Mouse (Mus musculus): ENCODE measurements around the gene Crb1. TPM values are rescaled to one million over a fixed set of nuclear protein-coding genes. Genes with fewer than 3 reads are reported as not detected.

Gene Crb1
- polyA plus RNA-seq (2012; rRNA removed), result 2.8 and 3.0 TPM in 2 replicates

DNA sequence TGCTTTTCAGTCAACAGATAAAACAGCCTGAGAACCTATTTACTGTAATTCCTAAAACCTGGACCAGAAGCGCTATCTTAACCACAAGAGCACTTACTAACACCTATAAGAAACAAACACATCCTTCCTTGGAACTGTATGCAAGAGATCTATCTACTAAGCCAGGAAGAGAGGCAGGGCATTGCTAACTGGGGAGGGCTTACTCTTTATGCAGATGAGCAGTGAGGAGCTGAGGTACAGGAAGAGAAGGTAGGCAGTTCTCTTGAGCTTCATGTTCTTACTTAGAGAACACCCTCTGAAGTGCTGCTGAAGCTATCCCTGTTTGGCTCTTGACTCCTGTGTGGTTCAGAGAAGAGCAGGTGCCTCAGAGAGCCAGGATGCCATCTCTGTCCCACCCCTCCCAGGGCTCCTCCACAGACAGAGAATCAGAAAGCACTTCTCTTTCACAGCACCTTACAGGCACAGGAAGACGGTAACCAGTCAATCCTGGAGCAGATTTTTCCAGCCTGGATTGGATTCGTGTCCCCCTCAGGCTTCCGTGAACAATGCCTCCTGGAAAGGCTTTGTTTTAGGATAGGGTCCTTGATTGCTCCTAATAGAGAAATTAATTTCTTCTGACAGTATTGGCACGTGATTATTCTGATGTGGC is at the start of gene Crb1:
Crb1 (minus strand) TSS at position 463 of the 649 bp plus-strand sequence.

DNA sequence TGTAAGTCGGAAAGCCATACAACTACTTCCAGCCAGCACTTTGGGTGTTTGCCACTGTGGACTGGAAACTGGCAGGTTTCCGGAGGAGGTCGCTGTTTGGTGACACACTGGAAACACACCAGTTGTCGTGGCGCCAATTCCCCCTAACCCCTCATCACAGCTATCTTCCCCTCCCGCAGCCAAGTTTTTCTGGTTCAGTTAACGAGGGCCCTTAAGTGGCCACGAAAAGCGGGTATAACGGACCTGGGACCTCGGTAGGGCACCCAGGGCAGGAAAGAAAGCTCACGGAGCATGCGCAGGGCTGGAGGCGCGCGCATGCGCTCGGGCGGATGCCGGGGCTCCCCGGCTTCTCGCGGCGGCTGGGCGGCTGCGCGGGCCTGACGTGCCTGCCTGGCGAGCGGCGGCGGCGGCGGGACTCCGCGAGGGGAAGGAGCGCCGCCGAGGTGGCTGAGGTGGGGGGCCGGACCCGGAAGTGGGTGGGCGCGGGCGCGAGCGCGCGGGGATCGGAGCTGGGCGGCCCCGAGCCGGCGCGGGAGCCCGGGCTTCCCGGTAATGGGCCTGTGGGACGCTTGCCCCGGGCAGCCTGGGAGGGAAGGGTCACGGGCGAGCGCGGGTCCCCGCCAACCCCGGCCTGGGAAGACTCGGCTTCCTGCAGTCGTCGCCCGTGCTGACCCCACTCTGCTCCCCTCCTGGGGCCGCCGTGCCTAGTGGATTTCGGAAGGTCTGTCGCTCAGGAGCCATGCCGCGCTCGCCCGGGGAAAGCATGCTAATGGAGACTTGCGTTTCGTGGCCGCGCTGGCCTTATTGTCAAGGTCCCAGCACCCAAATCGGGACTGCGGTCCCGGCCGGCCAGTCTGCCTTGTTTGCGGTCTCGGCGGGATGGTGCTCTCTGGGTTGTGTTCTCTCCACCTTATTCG is 45.2 kb upstream of the Crb1 start, which contains the start of gene Zbtb41:
Zbtb41 (plus strand) TSS at position 414 of the 917 bp plus-strand sequence.

Other genes with a start within 250 kb of the Crb1 start
- 12.3 and 13.5 TPM in 2 replicates for gene Zbtb41, start 45.2 kb upstream of the Crb1 start, polyA plus RNA-seq (2012; rRNA removed)
- 6.9 and 9.6 TPM in 2 replicates for gene Aspm, start 77.7 kb upstream of the Crb1 start, polyA plus RNA-seq (2012; rRNA removed)
- not detected in 2 replicates for gene F13b, start 124.6 kb upstream of the Crb1 start, polyA plus RNA-seq (2012; rRNA removed)
- not detected in 2 replicates for gene Cfhr1, start 183.2 kb upstream of the Crb1 start, polyA plus RNA-seq (2012; rRNA removed)

All from central nervous system, embryonic 14 days (tissue).